Mouse (Mus musculus) stomach, postnatal 0 days (tissue): Measurements from ENCODE around the gene Dvl1.

Experiments used
- CTCF ChIP-seq: IDR thresholded peaks from 2 replicates; pipeline ENCODE4 v1.5.1; 2016; ENCODE audit warnings: antibody characterized with exemption, low read depth, mild to moderate bottlenecking, moderate library complexity
- EP300 ChIP-seq: optimal IDR thresholded peaks from 2 replicates; pipeline ENCODE3; 2016; ENCODE audit warnings: antibody characterized with exemption

DNA sequence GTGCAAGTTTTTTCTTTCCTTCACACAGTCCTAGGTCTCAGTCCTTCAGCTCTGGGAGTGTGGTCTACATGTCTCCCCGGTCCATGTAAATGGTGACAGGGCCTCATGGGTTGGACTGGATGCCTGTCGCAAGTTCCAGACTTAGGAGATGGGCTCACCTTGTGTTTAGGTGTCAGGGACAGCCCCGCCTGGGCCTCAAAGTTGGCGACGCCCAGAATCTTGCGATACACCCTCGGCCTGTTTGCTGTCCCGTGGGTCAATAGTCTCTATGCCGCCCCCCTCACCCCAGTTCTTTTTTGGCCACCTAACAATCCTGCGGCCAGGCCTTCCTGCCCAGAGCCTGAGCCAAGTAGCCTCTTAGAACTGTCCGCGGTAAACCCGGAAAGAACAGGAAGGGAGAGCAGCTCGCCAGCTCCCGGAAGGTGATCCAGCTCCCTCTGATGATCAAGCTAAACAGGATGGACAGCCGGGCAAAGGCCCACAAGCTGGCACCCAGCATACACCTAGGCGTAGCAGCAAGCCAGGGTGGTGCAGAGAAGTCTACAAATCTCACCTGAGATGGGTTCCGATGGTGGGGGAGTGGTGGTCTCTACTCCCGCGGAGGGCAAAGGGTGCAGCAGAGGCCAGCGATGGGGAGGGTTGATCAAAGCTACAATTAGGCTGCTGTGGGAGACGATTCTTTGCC is 21.6 kb downstream of the Dvl1 start:
- TF ChIP-seq CTCF (no peak), EP300 (no peak)
